In the genomic region with DNA sequence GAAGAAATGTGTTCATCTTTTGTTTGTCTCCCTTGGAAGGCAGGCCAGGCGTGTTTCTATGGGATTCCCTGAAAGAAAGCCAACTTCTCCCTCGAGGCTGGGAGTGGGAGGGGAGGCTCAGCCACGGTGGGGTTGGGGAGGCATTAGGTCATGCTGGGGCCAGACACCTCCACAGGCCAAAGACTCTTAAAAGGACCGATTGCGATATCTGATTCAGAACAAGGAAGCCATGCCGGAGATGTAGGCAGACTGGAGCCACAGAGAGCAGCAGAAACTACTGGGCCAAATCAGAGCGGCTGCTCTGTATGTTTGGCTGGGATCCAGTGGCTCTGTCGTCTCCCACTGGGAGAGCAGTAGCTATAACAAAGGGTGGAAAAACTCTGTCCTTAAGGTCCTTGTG, we compare ENCODE assay signal across 8 mouse cellular contexts. TPM values are rescaled to one million over a fixed set of nuclear protein-coding genes. Genes with fewer than 3 reads are reported as not detected.
DNase-seq lines count a peak whose midpoint lies in the region; ATAC-seq and TF ChIP-seq lines count a peak whose summit lies in the region.
"Had no signal": no experiment of that assay in that cellular context is flagged by ENCODE, and none has a peak within 500 bp of the region (broad histone marks: within the 10 kb centered on the region; RNA-seq: fewer than 3 reads in every experiment).

No protein-coding gene starts in this region.

- no peak overlapping the region for H3K9ac ChIP-seq in lung, postnatal 0 days (replicated peaks; ENCODE audit: low read depth)
- H3K9ac ChIP-seq in forebrain, embryonic 11.5 days (ENCODE audit: low read length) = peak overlapping the region; percentile 20; the same call in 1 of the 2 replicates
- H3K9ac ChIP-seq in hindbrain, embryonic 12.5 days = no peak overlapping the region
- H3K9ac ChIP-seq in neural tube, embryonic 15.5 days (replicated peaks) = no peak overlapping the region
- H3K9ac ChIP-seq: embryonic facial prominence, embryonic 15.5 days had no signal

- H3K4me2 ChIP-seq in lung, postnatal 0 days (replicated peaks; ENCODE audit: low read depth, low read length) = no peak overlapping the region
- no peak overlapping the region for H3K4me2 ChIP-seq in forebrain, embryonic 11.5 days (ENCODE audit: low read depth, low read length, severe bottlenecking)
- no peak overlapping the region for H3K4me2 ChIP-seq in hindbrain, embryonic 12.5 days (replicated peaks)
- peak overlapping the region; percentile 27 for H3K4me2 ChIP-seq in neural tube, embryonic 15.5 days
- H3K4me2 ChIP-seq: embryonic facial prominence, embryonic 15.5 days had no signal

- H3K27me3 ChIP-seq in lung, postnatal 0 days (replicated peaks; ENCODE audit: insufficient read depth, low read length) = no peaks in the 10 kb centered on the region
- no peaks in the 10 kb centered on the region for H3K27me3 ChIP-seq in forebrain, embryonic 11.5 days (ENCODE audit: control insufficient read depth, insufficient read depth, low read length)
- H3K27me3 ChIP-seq in hindbrain, embryonic 12.5 days = no peaks in the 10 kb centered on the region
- H3K27me3 ChIP-seq in neural tube, embryonic 15.5 days (replicated peaks) = no peaks in the 10 kb centered on the region
- H3K27me3 ChIP-seq: embryonic facial prominence, embryonic 15.5 days had no signal

- no peak overlapping the region for H3K4me3 ChIP-seq in lung, postnatal 0 days (ENCODE audit: low read depth, low read length)
- no peak overlapping the region for H3K4me3 ChIP-seq in forebrain, embryonic 11.5 days (ENCODE audit: low read depth, low read length)
- no peak overlapping the region for H3K4me3 ChIP-seq in hindbrain, embryonic 12.5 days
- no peak overlapping the region for H3K4me3 ChIP-seq in neural tube, embryonic 15.5 days (replicated peaks)
- H3K4me3 ChIP-seq: embryonic facial prominence, embryonic 15.5 days had no signal

- TF ChIP-seq CTCF in lung, postnatal 0 days (IDR thresholded peaks at IDR 0.05) = no peak

- H3K36me3 ChIP-seq in lung, postnatal 0 days (ENCODE audit: insufficient read depth, low read length) = no peaks in the 10 kb centered on the region
- no peaks in the 10 kb centered on the region for H3K36me3 ChIP-seq in forebrain, embryonic 11.5 days (ENCODE audit: control insufficient read depth, insufficient read depth, low read length)
- H3K36me3 ChIP-seq in hindbrain, embryonic 12.5 days = peaks cover 5% of the 10 kb centered on the region; the same call in 1 of the 2 replicates
- H3K36me3 ChIP-seq in neural tube, embryonic 15.5 days = 0 out of 2 replicates have a peak, but pooled peaks cover 3% of the 10 kb centered on the region
- H3K36me3 ChIP-seq: embryonic facial prominence, embryonic 15.5 days had no signal

- 16% methylated on average over 8 of the region's 8 CpGs for WGBS in lung, postnatal 0 days
- WGBS in forebrain, embryonic 11.5 days = 48% methylated on average over 8 of the region's 8 CpGs
- 19% methylated on average over 8 of the region's 8 CpGs for WGBS in hindbrain, embryonic 12.5 days
- WGBS in neural tube, embryonic 15.5 days = 15% methylated on average over 8 of the region's 8 CpGs

- peaks cover 4% of the 10 kb centered on the region; the same call in 1 of the 2 replicates for H3K4me1 ChIP-seq in lung, postnatal 0 days (ENCODE audit: insufficient read depth, low read depth, low read length)
- peaks cover 5% of the 10 kb centered on the region; the same call in 1 of the 2 replicates for H3K4me1 ChIP-seq in forebrain, embryonic 11.5 days (replicated peaks; ENCODE audit: control insufficient read depth, insufficient read depth, low read length)
- peaks cover 29% of the 10 kb centered on the region for H3K4me1 ChIP-seq in hindbrain, embryonic 12.5 days
- peaks cover 26% of the 10 kb centered on the region for H3K4me1 ChIP-seq in neural tube, embryonic 15.5 days

- DNase-seq in lung, postnatal 0 days (ENCODE audit: low spot score) = peak; percentile 74
- no peak for DNase-seq in lung, adult 18-20 months
- DNase-seq in forebrain, embryonic 11.5 days (ENCODE audit: low spot score) = no peak
- DNase-seq in right cerebral cortex, adult 18-20 months = no peak

- peak; percentile 56 for ATAC-seq in lung, postnatal 0 days
- ATAC-seq in forebrain, embryonic 11.5 days (replicated peaks; ENCODE audit: low FRiP score) = no peak
- peak; percentile 29; the same call in 1 of the 2 replicates for ATAC-seq in hindbrain, embryonic 12.5 days (ENCODE audit: low FRiP score)
- no peak; the same call in 1 of the 2 replicates for ATAC-seq in neural tube, embryonic 15.5 days (ENCODE audit: low FRiP score)
- ATAC-seq in erythroid progenitor cell, adult 5-6 weeks (replicated peaks; ENCODE audit: low FRiP score, poor library complexity, severe bottlenecking) = no peak

- H3K9me3 ChIP-seq in lung, postnatal 0 days (ENCODE audit: low read length) = no peaks in the 10 kb centered on the region
- no peaks in the 10 kb centered on the region for H3K9me3 ChIP-seq in forebrain, embryonic 11.5 days (ENCODE audit: control insufficient read depth, low read length)
- H3K9me3 ChIP-seq in hindbrain, embryonic 12.5 days (replicated peaks) = no peaks in the 10 kb centered on the region
- no peaks in the 10 kb centered on the region for H3K9me3 ChIP-seq in neural tube, embryonic 15.5 days (replicated peaks)
- H3K9me3 ChIP-seq: embryonic facial prominence, embryonic 15.5 days had no signal

- H3K27ac ChIP-seq in lung, postnatal 0 days (ENCODE audit: low read length) = peak overlapping the region; percentile 28; the same call in 1 of the 2 replicates
- no peak overlapping the region for H3K27ac ChIP-seq in forebrain, embryonic 11.5 days (ENCODE audit: low read depth, low read length)
- H3K27ac ChIP-seq in hindbrain, embryonic 12.5 days = no peak overlapping the region; the same call in 1 of the 2 replicates
- peak overlapping the region; percentile 55 for H3K27ac ChIP-seq in neural tube, embryonic 15.5 days (replicated peaks)
- H3K27ac ChIP-seq: embryonic facial prominence, embryonic 15.5 days had no signal

- TF ChIP-seq EP300 in lung, postnatal 0 days (IDR thresholded peaks at IDR 0.05) = no peak

RNA-seq across cellular contexts. Expression of a gene that starts 1.3 kb away (rescaled TPM):
- polyA plus RNA-seq in lung, postnatal 0 days (2015; fragmentation: Nextera tagmentation; extraction: Ambion mirVana) = 0.20 TPM in 1 of 2 replicates, not detected in the other
- polyA plus RNA-seq in forebrain, embryonic 11.5 days (2014; fragmentation: Nextera tagmentation; extraction: Ambion mirVana) = 0.24 TPM in 1 of 2 replicates, not detected in the other
- polyA plus RNA-seq in hindbrain, embryonic 12.5 days (2016; fragmentation: Nextera tagmentation; extraction: Ambion mirVana) = 0.27 TPM in 1 of 2 replicates, not detected in the other
- 0.61 and 0.67 TPM in 2 replicates for polyA plus RNA-seq in neural tube, embryonic 15.5 days (2015; fragmentation: Nextera tagmentation; extraction: Ambion mirVana)
- not detected in 2 replicates for total RNA-seq in erythroid progenitor cell, adult 5-6 weeks (2015; ENCODE audit: low replicate concordance)
- not detected in 2 replicates for total RNA-seq in erythroid progenitor cell, adult 5-6 weeks (2017; ENCODE audit: low replicate concordance)
- polyA plus RNA-seq: embryonic facial prominence, embryonic 15.5 days had no signal

Comparison
In these comparisons a context has a peak if more than half of its experiments do, and no peak if none do; other contexts are left out.
1. ATAC-seq: peak in lung, postnatal 0 days (single experiment) and hindbrain, embryonic 12.5 days (single experiment); none in forebrain, embryonic 11.5 days (single experiment), neural tube, embryonic 15.5 days (single experiment) and erythroid progenitor cell, adult 5-6 weeks (single experiment).
2. H3K27ac ChIP-seq: peak in lung, postnatal 0 days (single experiment) and neural tube, embryonic 15.5 days (single experiment); none in forebrain, embryonic 11.5 days (single experiment) and hindbrain, embryonic 12.5 days (single experiment).